Mouse (Mus musculus) adrenal gland, postnatal 14 days (tissue): ENCODE measurements around the gene Tubgcp2. TPM values are rescaled to one million over a fixed set of nuclear protein-coding genes. Genes with fewer than 3 reads are reported as not detected.

Experiments
- DNase-seq: peaks from one replicate; pipeline ENCODE4 v3.0.0; 2021; ENCODE audit warnings: mixed read lengths
- microRNA-seq, 2 experiments: library from miRNA; unstranded; fragments of <30 nt; microRNA quantifications; one replicate each; pipeline ENCODE4 v1.2.0; 2021
- total RNA-seq: library from RNA; stranded (reverse); gene quantifications from 2 replicates; pipeline ENCODE4 v1.2.3, GENCODE M21; 2021

The Tubgcp2 gene
- total RNA-seq, 1 experiment from 2014 or later: 28.0 TPM

GRCm38 (mm10) chr7:139946032-139946431 is 90.4 kb downstream of the Tubgcp2 start:
- DNase-seq: no peak

Small RNA genes lying within 50 kb of the gene (microRNA-seq; reads per million reads assigned to microRNA genes)
- gene Mir202 (35.8 to 44.8 reads per million in 2 experiments), gene Mir7062 (0 to 1.1 reads per million in 2 experiments), gene mmu-mir-7686 (0 to 1.7 reads per million in 2 experiments)

Other genes with a start within 250 kb of the Tubgcp2 start
- 2.9 and 3.6 TPM in 2 replicates for gene Adgra1, start 202.5 kb downstream of the Tubgcp2 start, total RNA-seq
- 0.63 and 0.71 TPM in 2 replicates for gene Kndc1, start 142.0 kb downstream of the Tubgcp2 start, total RNA-seq
- not detected in 2 replicates for gene Utf1, start 92.9 kb downstream of the Tubgcp2 start, total RNA-seq
- gene 6430531B16Rik, start 57.9 kb downstream of the Tubgcp2 start, total RNA-seq: not detected in 2 replicates
- 1.5 and 3.0 TPM in 2 replicates for gene Adam8, start 44.1 kb downstream of the Tubgcp2 start, total RNA-seq
- gene Zfp511, start 278 bp downstream of the Tubgcp2 start, total RNA-seq: 16.3 and 18.2 TPM in 2 replicates
- gene Msx3, start 12.4 kb upstream of the Tubgcp2 start, total RNA-seq: not detected in 2 replicates
- 6.8 and 7.7 TPM in 2 replicates for gene Caly, start 45.9 kb upstream of the Tubgcp2 start, total RNA-seq
- not detected in 2 replicates for gene Prap1, start 56.7 kb upstream of the Tubgcp2 start, total RNA-seq
- 70.4 and 79.8 TPM in 2 replicates for gene Fuom, start 65.8 kb upstream of the Tubgcp2 start, total RNA-seq
- gene Paox, start 79.1 kb upstream of the Tubgcp2 start, total RNA-seq: 20.8 and 23.6 TPM in 2 replicates
- 536 and 571 TPM in 2 replicates for gene Echs1, start 79.8 kb upstream of the Tubgcp2 start, total RNA-seq
- gene Mtg1, start 100.9 kb upstream of the Tubgcp2 start, total RNA-seq: 41.3 and 48.7 TPM in 2 replicates
- 0.67 and 1.4 TPM in 2 replicates for gene Sprn, start 118.2 kb upstream of the Tubgcp2 start, total RNA-seq
- not detected in 2 replicates for gene Olfr522, start 128.1 kb upstream of the Tubgcp2 start, total RNA-seq
- not detected in 2 replicates for gene Olfr523, start 136.5 kb upstream of the Tubgcp2 start, total RNA-seq
- gene Olfr524, start 169.3 kb upstream of the Tubgcp2 start, total RNA-seq: not detected in 2 replicates
- 0.15 TPM in 1 of 2 replicates, not detected in the other for gene Cd163l1, start 181.6 kb upstream of the Tubgcp2 start, total RNA-seq
- 0.30 TPM in 1 of 2 replicates, not detected in the other for gene 5830411N06Rik, start 210.6 kb upstream of the Tubgcp2 start, total RNA-seq